Mouse (Mus musculus) forebrain, embryonic 14.5 days (tissue): ENCODE results near the gene Pkig. TPM values are rescaled to one million over a fixed set of nuclear protein-coding genes. Genes with fewer than 3 reads are reported as not detected.

Experiments used
- ATAC-seq: fragments of 200-750 bp; cut with Nextera tagmentation; 2 replicates; pipeline ENCODE4 v1.8.0; 2017; ENCODE audit warnings: mild to moderate bottlenecking, moderate library complexity
- DNase-seq: peaks from one replicate; pipeline ENCODE4 v3.0.0-alpha.2; 2015; ENCODE audit warnings: low spot score
- H3K27ac ChIP-seq: fragments of 300-500 bp; sonication (generic); 2 replicates; pipeline ENCODE4 v1.5.1; 2014; ENCODE audit warnings: low read depth, mild to moderate bottlenecking, control low read depth, low read length, moderate library complexity
- H3K27me3 ChIP-seq: fragments of 300-500 bp; sonication (generic); replicated peaks from 2 replicates; pipeline ENCODE4 v1.6.1; 2014; ENCODE audit warnings: low read length, control low read depth, mixed read lengths; ENCODE audit not compliant: control insufficient read depth, insufficient read depth
- H3K36me3 ChIP-seq: fragments of 300-500 bp; sonication (generic); 2 replicates; pipeline ENCODE4 v1.6.1; 2014; ENCODE audit warnings: low read length, control low read depth; ENCODE audit not compliant: control insufficient read depth, insufficient read depth
- H3K4me1 ChIP-seq: fragments of 300-500 bp; sonication (generic); 2 replicates; pipeline ENCODE4 v1.6.1; 2014; ENCODE audit warnings: antibody characterized with exemption, low read length, control low read depth; ENCODE audit not compliant: control insufficient read depth, insufficient read depth
- H3K4me2 ChIP-seq: fragments of 300-500 bp; sonication (generic); 2 replicates; pipeline ENCODE4 v1.6.1; 2014; ENCODE audit warnings: mild to moderate bottlenecking, control low read depth, low read length
- H3K4me3 ChIP-seq: fragments of 300-500 bp; sonication (generic); 2 replicates; pipeline ENCODE4 v1.5.1; 2014; ENCODE audit warnings: low read depth, low read length, control low read depth
- H3K9ac ChIP-seq: fragments of 300-500 bp; sonication (generic); 2 replicates; pipeline ENCODE4 v1.6.1; 2014; ENCODE audit warnings: mild to moderate bottlenecking, low read length, control low read depth, moderate library complexity
- H3K9me3 ChIP-seq: fragments of 300-500 bp; sonication (generic); replicated peaks from 2 replicates; pipeline ENCODE4 v1.6.1; 2016; ENCODE audit warnings: low read length, control low read depth, mixed read lengths; ENCODE audit not compliant: control insufficient read depth
- WGBS: fragments of 180-500 bp; shearing (Covaris S2); extraction: QIAGEN DNeasy Blood & Tissue Kit; methylation state at CpG from one replicate; pipeline ENCODE4 v1.1.7; 2014; 5-methylcytosine and 5-hydroxymethylcytosine counted together
- polyA plus RNA-seq: library from polyadenylated mRNA; unstranded; fragments of >200 nt; fragmentation: Nextera tagmentation; extraction: Ambion mirVana; gene quantifications from 2 replicates; pipeline ENCODE4 v1.2.1, GENCODE M21; 2014

Gene Pkig
- polyA plus RNA-seq, 1 experiment from 2014 or later = 163 TPM

GRCm38 (mm10) chr2:163761402-163761801 is 103.2 kb downstream of the Pkig start:
- Histone ChIP-seq H3K27ac (no peak overlapping the region), H3K9ac (no peak overlapping the region), H3K4me2 (no peak overlapping the region), H3K4me1 (no peaks in the 10 kb centered on the region), H3K9me3 (no peaks in the 10 kb centered on the region), H3K4me3 (no peak overlapping the region), H3K36me3 (no peaks in the 10 kb centered on the region), H3K27me3 (no peaks in the 10 kb centered on the region)
- 87% methylated on average over 7 of the region's 7 CpGs for WGBS
- DNase-seq = no peak
- no peak for ATAC-seq

- Histone ChIP-seq H3K4me3 (no peak overlapping the region), H3K27me3 (no peaks in the 10 kb centered on the region)
- no peak for ATAC-seq
Measured at GRCm38 (mm10) chr2:163766261-163766660, 108.1 kb downstream of the Pkig start.

GRCm38 (mm10) chr2:163766890-163767289 is 108.7 kb downstream of the Pkig start:
- 79% methylated on average over 1 of the region's 1 CpGs for WGBS
- Histone ChIP-seq H3K4me1 (no peaks in the 10 kb centered on the region), H3K36me3 (no peaks in the 10 kb centered on the region), H3K4me2 (no peak overlapping the region), H3K27me3 (no peaks in the 10 kb centered on the region), H3K27ac (no peak overlapping the region), H3K9ac (no peak overlapping the region), H3K4me3 (no peak overlapping the region), H3K9me3 (no peaks in the 10 kb centered on the region)
- DNase-seq = no peak
- no peak for ATAC-seq

More at GRCm38 (mm10) chr2:163766261-163766660, 108.1 kb downstream of the Pkig start:
- Histone ChIP-seq H3K36me3 (no peaks in the 10 kb centered on the region), H3K27ac (no peak overlapping the region), H3K4me2 (no peak overlapping the region), H3K9ac (no peak overlapping the region), H3K9me3 (no peaks in the 10 kb centered on the region), H3K4me1 (no peaks in the 10 kb centered on the region)
- DNase-seq = no peak

GRCm38 (mm10) chr2:163770731-163771130 is 112.5 kb downstream of the Pkig start:
- Histone ChIP-seq H3K27me3 (no peaks in the 10 kb centered on the region), H3K9me3 (no peaks in the 10 kb centered on the region), H3K4me2 (no peak overlapping the region), H3K27ac (no peak overlapping the region), H3K9ac (no peak overlapping the region), H3K4me1 (no peaks in the 10 kb centered on the region), H3K36me3 (no peaks in the 10 kb centered on the region), H3K4me3 (no peak overlapping the region)
- ATAC-seq (no peak), DNase-seq (no peak)
- 86% methylated on average over 8 of the region's 8 CpGs for WGBS

Other genes starting within 250 kb of the Pkig start
- 83.6 and 90.3 TPM in 2 replicates for gene Oser1, start 233.7 kb upstream of the Pkig start, polyA plus RNA-seq
- gene Gdap1l1, start 219.9 kb upstream of the Pkig start, polyA plus RNA-seq = 107 and 113 TPM in 2 replicates
- gene Fitm2, start 185.8 kb upstream of the Pkig start, polyA plus RNA-seq = 8.6 and 10.4 TPM in 2 replicates
- 0.40 TPM in 1 of 2 replicates, not detected in the other for gene R3hdml, start 166.1 kb upstream of the Pkig start, polyA plus RNA-seq
- not detected in 2 replicates for gene Hnf4a, start 151.6 kb upstream of the Pkig start, polyA plus RNA-seq
- gene Ttpal, start 56.1 kb upstream of the Pkig start, polyA plus RNA-seq = 44.8 and 46.7 TPM in 2 replicates
- 37.3 and 37.9 TPM in 2 replicates for gene Serinc3, start 13.3 kb upstream of the Pkig start, polyA plus RNA-seq
- gene Ada, start 91.9 kb downstream of the Pkig start, polyA plus RNA-seq = 4.5 and 5.5 TPM in 2 replicates
- gene Ccn5, start 162.5 kb downstream of the Pkig start, polyA plus RNA-seq = 0.13 TPM in 1 of 2 replicates, not detected in the other
- not detected in 2 replicates for gene Kcnk15, start 195.3 kb downstream of the Pkig start, polyA plus RNA-seq